Mouse (Mus musculus) brain, embryonic 14.5 days (tissue): Measurements from ENCODE around the gene Cd19.

Source experiments
- CTCF ChIP-seq: fragments of 200-500 bp; IDR thresholded peaks from 2 replicates; pipeline ENCODE4 v1.5.1; 2012; ENCODE audit warnings: inconsistent platforms, mild to moderate bottlenecking, moderate library complexity, borderline replicate concordance; ENCODE audit not compliant: insufficient read depth, insufficient read length; ENCODE audit errors: extremely low read depth
- POLR2A ChIP-seq: fragments of 200-500 bp; IDR thresholded peaks from 2 replicates; pipeline ENCODE4 v1.6.1; 2012; ENCODE audit warnings: mild to moderate bottlenecking, inconsistent platforms, borderline replicate concordance; ENCODE audit not compliant: poor library complexity, insufficient read depth, insufficient read length, severe bottlenecking; ENCODE audit errors: extremely low read depth

DNA sequence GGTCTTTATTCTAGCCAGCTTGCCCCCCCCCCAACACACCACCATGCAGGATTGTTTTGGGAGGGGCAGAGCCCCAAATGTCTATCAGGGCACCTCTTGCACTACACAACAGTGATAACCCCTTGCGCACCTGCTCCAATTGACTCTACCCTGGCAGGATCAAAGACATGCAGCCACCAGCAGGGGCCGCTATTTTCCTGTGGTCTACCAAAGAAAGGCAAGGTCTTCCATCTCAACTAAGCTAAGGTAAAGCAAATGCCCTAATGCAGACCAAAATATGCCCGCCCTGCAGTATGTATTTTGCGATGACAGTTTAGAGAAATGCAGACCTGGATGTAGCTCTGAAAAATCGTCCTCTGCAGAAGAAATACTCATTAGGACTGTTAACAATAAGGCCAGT lies 15.1 kb downstream of the Cd19 start:
- TF ChIP-seq POLR2A, result no peak
- TF ChIP-seq CTCF, result peak; percentile 91
